Mouse (Mus musculus) embryonic facial prominence, embryonic 10.5 days (tissue): Measurements from ENCODE around the gene Sirt2. TPM values are rescaled to one million over a fixed set of nuclear protein-coding genes. Genes with fewer than 3 reads are reported as not detected.

Experiments
- DNase-seq: peaks from one replicate; pipeline ENCODE4 v3.0.0-alpha.2; 2017; ENCODE audit warnings: low spot score
- H3K27ac ChIP-seq: fragments of 300-500 bp; sonication (generic); replicated peaks from 2 replicates; pipeline ENCODE4 v1.5.1; 2016; ENCODE audit warnings: mild to moderate bottlenecking
- H3K27me3 ChIP-seq: fragments of 300-500 bp; sonication (generic); replicated peaks from 2 replicates; pipeline ENCODE4 v1.6.1; 2016; ENCODE audit warnings: low read depth, mild to moderate bottlenecking; ENCODE audit not compliant: poor library complexity, severe bottlenecking
- H3K36me3 ChIP-seq: fragments of 300-500 bp; sonication (generic); replicated peaks from 2 replicates; pipeline ENCODE4 v1.6.1; 2016; ENCODE audit warnings: mild to moderate bottlenecking, moderate library complexity
- H3K4me1 ChIP-seq: fragments of 300-500 bp; sonication (generic); 2 replicates; pipeline ENCODE4 v1.6.1; 2016
- H3K4me3 ChIP-seq: fragments of 300-500 bp; sonication (generic); 2 replicates; pipeline ENCODE4 v1.5.1; 2016; ENCODE audit warnings: mild to moderate bottlenecking, moderate library complexity
- H3K9me3 ChIP-seq: fragments of 300-500 bp; sonication (generic); 2 replicates; pipeline ENCODE4 v1.6.1; 2016; ENCODE audit warnings: mild to moderate bottlenecking
- WGBS: fragments of 180-500 bp; shearing (Covaris S2); methylation state at CpG from one replicate; pipeline ENCODE4 v1.1.7; 2016; 5-methylcytosine and 5-hydroxymethylcytosine counted together
- polyA plus RNA-seq: library from polyadenylated mRNA; unstranded; fragments of >200 nt; fragmentation: Nextera tagmentation; extraction: Ambion mirVana; gene quantifications from 2 replicates; pipeline ENCODE4 v1.2.1, GENCODE M21; 2016

The Sirt2 gene
- polyA plus RNA-seq, 1 experiment from 2014 or later, result 64.8 TPM

DNA sequence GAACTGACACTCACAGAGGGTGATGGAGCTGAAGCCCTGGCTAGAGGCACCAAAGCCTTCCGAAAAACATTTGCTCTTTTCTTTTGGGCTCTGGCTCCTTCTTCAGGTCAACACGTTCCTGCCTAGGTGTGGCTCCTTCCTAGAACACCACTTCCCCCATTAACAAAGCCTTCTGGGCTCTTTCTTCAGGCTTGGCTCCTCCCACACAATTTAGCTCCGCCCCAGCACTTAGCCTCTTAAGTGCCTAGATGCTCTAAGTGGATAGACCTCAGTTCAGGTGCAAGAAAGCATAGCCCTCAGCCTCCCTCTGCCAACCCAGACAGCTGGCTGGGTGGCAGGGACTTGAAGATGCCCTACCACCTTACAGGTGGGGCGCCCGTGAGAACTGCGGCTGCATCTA lies 30.8 kb upstream of the Sirt2 start:
- peaks cover 18% of the 10 kb centered on the region for H3K27me3 ChIP-seq
- no peak overlapping the region for H3K4me3 ChIP-seq
- H3K9me3 ChIP-seq, result peaks cover 12% of the 10 kb centered on the region
- H3K36me3 ChIP-seq, result peaks cover 65% of the 10 kb centered on the region
- peaks cover 22% of the 10 kb centered on the region for H3K4me1 ChIP-seq
- no peak for DNase-seq
- 80% methylated on average over 6 of the region's 6 CpGs for WGBS
- H3K27ac ChIP-seq, result no peak overlapping the region

DNA sequence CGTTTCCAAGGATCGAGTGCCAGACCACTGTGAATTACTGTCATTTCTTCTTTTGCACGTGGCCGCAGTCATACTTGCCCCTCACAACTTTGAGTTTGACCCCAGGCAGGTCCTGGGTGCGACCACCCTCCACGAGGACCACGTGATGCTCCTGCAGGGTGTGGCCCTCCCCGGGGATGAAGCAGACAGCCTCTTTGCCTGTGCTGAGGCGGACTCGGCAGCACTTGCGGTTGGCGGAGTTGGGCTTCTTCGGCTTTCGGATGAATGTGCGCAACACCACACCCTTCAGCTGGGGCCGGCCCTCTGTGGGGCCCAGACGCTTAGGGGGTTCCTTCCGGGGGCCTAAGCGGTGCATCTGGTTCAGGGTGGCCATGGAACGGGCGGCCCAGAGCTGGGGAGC lies 26.7 kb upstream of the Sirt2 start:
- DNase-seq, result no peak
- no peaks in the 10 kb centered on the region for H3K9me3 ChIP-seq
- 94% methylated on average over 21 of the region's 21 CpGs for WGBS
- peaks cover 65% of the 10 kb centered on the region for H3K36me3 ChIP-seq
- peaks cover 19% of the 10 kb centered on the region for H3K4me1 ChIP-seq
- H3K27me3 ChIP-seq, result no peaks in the 10 kb centered on the region
- H3K27ac ChIP-seq, result no peak overlapping the region
- peak overlapping the region; percentile 16; the same call in 1 of the 2 replicates for H3K4me3 ChIP-seq

DNA sequence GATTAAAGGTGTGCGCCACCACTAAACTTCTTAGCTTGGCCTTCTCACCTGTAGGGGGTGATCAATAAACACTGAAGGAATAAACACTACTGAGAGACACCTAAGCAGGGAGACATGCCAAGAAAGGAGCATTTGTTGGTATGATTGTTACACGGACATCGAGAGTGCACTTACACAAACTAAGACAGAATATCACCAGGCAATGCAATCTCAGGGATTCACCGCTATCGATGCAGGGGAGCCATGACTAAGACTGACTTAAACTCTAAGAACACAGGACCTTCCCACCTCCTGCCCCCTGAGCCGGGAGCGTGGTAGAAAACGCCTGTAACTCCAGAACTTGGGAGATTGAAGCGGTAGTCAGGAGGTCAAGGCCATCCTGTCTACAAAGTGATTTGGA lies 25.6 kb upstream of the Sirt2 start:
- Histone ChIP-seq H3K27ac (peak overlapping the region; percentile 95), H3K27me3 (no peaks in the 10 kb centered on the region), H3K36me3 (peaks cover 63% of the 10 kb centered on the region), H3K4me3 (peak overlapping the region; percentile 74), H3K4me1 (peaks cover 20% of the 10 kb centered on the region), H3K9me3 (no peaks in the 10 kb centered on the region)
- WGBS, result 42% methylated on average over 9 of the region's 9 CpGs
- DNase-seq, result no peak

DNA sequence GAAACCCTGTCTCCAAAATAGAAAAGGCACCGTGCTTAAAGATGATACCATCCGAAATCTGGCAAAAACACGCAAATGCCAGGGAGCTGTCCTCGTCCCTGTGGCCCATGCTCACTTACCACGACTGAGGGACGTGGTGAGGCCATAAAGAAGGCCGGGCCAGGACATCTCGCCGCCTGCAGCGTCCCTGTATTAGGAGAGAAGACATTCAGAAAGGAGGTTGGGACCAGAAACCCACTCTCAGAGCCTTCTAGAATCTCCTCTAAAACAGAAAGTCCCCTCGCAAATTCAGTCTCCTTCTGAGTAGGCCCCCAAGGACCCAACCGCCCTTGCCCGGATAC lies 25.2 kb upstream of the Sirt2 start:
- Histone ChIP-seq H3K4me3 (peak overlapping the region; percentile 74), H3K9me3 (no peaks in the 10 kb centered on the region), H3K4me1 (peaks cover 23% of the 10 kb centered on the region), H3K27ac (peak overlapping the region; percentile 95), H3K27me3 (no peaks in the 10 kb centered on the region), H3K36me3 (peaks cover 63% of the 10 kb centered on the region)
- no peak for DNase-seq
- WGBS, result 2% methylated on average over 13 of the region's 13 CpGs

DNA sequence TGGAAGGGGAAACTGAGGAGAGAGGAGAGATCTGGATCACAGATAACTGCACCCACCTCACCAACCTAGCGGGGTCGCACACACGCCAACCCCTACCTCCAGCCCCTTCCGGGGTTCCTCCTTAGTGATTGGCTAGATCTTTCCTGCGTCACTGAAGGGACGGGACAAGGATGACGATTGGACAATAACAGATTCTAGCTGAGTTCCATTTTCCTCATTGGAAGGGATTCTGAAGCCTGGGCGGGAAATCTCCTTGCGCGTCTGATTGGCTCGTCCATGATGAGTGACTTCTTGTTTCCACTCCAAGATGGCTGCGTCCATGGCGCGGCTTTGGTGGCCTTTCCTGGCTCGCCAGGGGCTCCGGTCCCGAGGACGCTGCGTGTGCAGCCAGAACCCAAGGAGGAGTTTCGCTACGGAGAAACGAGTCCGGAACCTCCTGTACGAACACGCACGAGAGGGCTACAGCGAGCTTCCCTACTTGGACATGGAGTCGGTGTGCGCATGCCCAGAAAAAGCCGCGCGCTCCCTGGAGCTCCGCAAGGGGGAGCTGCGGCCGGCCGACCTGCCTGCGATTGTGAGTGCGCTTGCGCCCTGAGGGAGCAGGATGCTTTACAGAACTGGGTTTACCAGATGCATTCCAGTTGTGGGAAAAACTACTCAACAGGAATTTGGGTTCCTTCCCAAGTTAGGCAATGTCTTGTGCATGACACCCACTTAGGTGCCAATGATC lies 24.7 kb upstream of the Sirt2 start, which contains the start of the genes Mrps12 and Sars2:
Mrps12 (minus strand) TSS at position 112 of the 730 bp plus-strand sequence.
Sars2 (plus strand) TSS at position 284 of the 730 bp plus-strand sequence.
- Histone ChIP-seq H3K27ac (peak within 1 kb of the TSS; percentile 95), H3K36me3 (peaks cover 63% of the 10 kb centered on the region), H3K4me1 (peaks cover 23% of the 10 kb centered on the region), H3K4me3 (peak within 1 kb of the TSS; percentile 74), H3K9me3 (no peaks in the 10 kb centered on the region), H3K27me3 (no peaks in the 10 kb centered on the region)
- DNase-seq, result peak; percentile 94
- WGBS, result under 1% methylated on average over 39 of the region's 39 CpGs

DNA sequence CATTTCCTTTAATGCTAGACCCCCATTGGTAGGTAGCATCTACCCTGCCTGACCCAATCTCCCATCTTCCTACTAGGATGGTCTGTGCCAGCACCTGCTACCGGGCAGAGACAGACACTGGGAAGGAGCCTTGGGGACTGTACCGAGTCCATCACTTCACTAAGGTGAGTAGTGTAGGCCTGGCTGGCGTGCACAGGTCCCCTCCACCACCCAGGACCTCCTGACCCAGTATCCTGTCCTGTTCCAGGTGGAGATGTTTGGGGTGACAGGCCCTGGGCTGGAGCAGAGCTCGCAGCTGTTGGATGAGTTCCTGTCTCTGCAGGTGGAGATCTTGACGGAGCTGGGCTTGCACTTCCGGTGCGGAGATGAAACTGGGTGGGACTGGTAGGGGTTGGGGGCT lies 16.6 kb upstream of the Sirt2 start:
- peaks cover 15% of the 10 kb centered on the region for H3K4me1 ChIP-seq
- no peak for DNase-seq
- 95% methylated on average over 7 of the region's 7 CpGs for WGBS
- H3K27me3 ChIP-seq, result no peaks in the 10 kb centered on the region
- H3K27ac ChIP-seq, result no peak overlapping the region
- no peaks in the 10 kb centered on the region for H3K9me3 ChIP-seq
- H3K36me3 ChIP-seq, result peaks cover 80% of the 10 kb centered on the region
- H3K4me3 ChIP-seq, result no peak overlapping the region

DNA sequence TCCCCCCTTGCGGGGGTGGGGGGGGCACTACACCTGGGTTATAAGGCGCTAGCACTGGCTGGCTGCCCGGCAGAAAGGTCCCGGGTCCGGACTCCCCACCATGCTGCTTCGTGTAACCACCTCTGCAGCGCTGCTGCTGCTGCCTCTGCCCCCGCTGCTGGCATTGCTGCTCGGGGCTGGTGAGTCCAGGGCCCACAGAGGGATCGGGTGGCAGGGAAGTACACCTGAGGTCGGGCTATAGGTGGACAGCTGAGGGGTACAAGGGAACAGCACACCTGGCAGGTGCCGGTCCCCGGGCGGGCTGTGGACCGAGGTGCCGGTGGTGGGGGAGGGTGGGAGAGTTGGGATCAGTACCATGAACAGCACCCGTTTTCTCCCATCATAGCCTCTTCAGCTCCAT lies 10.5 kb upstream of the Sirt2 start, which contains the start of gene Ccer2:
Ccer2 (plus strand) TSS at position 96 of the 400 bp plus-strand sequence.
- no peak for DNase-seq
- H3K27me3 ChIP-seq, result peaks cover 24% of the 10 kb centered on the region
- no peak within 1 kb of the TSS for H3K27ac ChIP-seq
- peak within 1 kb of the TSS; percentile 25; the same call in 1 of the 2 replicates for H3K4me3 ChIP-seq
- peaks cover 65% of the 10 kb centered on the region for H3K36me3 ChIP-seq
- no peaks in the 10 kb centered on the region for H3K9me3 ChIP-seq
- peaks cover 8% of the 10 kb centered on the region for H3K4me1 ChIP-seq
- 3% methylated on average over 17 of the region's 17 CpGs for WGBS

DNA sequence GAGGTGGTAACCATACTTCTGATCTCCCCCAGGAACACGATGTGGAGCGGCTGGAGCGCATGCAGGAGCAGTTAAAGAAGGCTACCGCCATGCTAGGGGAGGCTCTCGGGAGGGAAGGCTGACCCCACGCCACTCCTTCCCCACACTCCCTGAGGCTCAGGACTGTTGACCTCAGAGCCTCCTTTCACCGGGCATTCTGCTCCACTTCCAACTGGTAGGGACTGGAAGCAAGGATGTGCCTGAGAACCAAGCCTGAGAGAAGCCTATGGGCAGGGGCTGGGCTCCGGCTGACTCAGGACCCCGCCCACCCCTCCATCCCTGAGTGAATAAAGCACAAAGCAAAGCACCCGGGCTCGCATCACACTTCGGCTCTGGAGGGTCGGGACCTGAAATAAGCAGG lies 7.9 kb upstream of the Sirt2 start:
- Histone ChIP-seq H3K4me1 (peaks cover 8% of the 10 kb centered on the region), H3K9me3 (no peaks in the 10 kb centered on the region), H3K36me3 (peaks cover 61% of the 10 kb centered on the region), H3K27me3 (peaks cover 24% of the 10 kb centered on the region), H3K4me3 (no peak overlapping the region), H3K27ac (no peak overlapping the region)
- WGBS, result 83% methylated on average over 13 of the region's 13 CpGs
- DNase-seq, result no peak

DNA sequence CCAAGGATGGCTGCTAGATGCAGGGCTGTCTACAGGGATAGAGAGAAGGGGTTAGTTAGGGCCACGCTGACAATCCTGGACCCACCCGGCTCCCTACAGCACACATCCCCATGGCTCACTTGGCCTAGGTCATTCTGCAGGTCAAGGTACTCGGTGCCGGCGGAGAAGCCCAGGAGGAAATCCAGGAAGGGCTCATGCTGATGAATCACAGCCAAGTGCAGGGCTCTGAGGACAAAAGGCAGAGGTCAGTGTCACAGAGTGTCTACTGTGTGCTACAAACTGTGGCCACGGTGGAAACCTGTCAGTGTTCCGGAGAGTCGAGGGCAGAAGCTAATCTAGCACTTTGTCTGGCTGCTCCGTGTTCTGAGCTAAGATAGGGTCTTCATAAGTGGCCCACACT lies 4.6 kb upstream of the Sirt2 start:
- Histone ChIP-seq H3K4me1 (peaks cover 12% of the 10 kb centered on the region), H3K36me3 (peaks cover 53% of the 10 kb centered on the region), H3K4me3 (no peak overlapping the region), H3K27me3 (peaks cover 6% of the 10 kb centered on the region), H3K27ac (no peak overlapping the region), H3K9me3 (no peaks in the 10 kb centered on the region)
- 91% methylated on average over 9 of the region's 9 CpGs for WGBS
- no peak for DNase-seq

DNA sequence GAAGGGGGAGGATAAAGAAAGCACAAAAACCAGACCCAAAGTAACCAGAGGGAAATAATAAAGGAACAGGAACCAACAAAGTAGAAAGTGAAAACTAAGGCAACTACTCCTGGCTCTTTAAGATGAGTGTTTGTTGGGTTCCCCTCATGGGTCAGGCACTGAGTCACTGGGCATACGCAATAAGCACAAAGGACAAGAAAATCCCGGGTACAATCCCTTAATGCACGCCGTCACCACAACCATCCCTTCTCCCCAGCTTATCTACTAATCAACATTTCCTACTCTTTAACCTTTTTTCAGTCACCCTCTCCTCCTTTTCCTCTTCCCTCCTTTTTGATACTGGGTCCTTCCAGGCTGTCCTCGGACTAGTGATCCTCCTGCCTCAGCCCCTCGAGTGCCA lies 1.3 kb upstream of the Sirt2 start:
- DNase-seq, result no peak
- H3K9me3 ChIP-seq, result no peaks in the 10 kb centered on the region
- H3K27me3 ChIP-seq, result no peaks in the 10 kb centered on the region
- peaks cover 28% of the 10 kb centered on the region for H3K36me3 ChIP-seq
- peaks cover 24% of the 10 kb centered on the region for H3K4me1 ChIP-seq
- peak overlapping the region; percentile 81 for H3K4me3 ChIP-seq
- WGBS, result 89% methylated on average over 6 of the region's 6 CpGs
- H3K27ac ChIP-seq, result no peak overlapping the region

DNA sequence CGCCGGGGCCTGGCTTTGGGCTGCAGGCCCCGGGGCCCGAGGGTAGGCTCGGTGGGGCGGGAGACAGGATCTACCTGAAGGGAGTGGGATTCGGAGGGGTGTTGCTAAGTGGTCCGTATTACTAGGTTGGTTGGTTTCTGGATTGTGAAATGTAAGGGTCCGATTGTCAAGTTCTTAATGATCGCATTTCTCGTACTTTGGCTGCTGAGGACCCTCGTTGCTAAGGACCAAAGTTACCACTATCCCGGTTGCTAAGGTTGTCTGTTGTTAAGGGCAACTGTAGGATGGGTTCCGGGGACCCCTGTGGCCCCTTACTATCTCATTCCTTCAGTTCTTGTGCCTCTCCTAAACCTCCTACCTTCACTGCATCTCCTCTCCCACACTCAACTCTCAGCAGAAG lies 375 bp downstream of the Sirt2 start:
- Histone ChIP-seq H3K36me3 (peaks cover 15% of the 10 kb centered on the region), H3K4me3 (peak overlapping the region; percentile 81), H3K27me3 (no peaks in the 10 kb centered on the region), H3K9me3 (no peaks in the 10 kb centered on the region), H3K4me1 (peaks cover 24% of the 10 kb centered on the region), H3K27ac (peak overlapping the region; percentile 83)
- WGBS, result 7% methylated on average over 14 of the region's 14 CpGs
- no peak for DNase-seq

DNA sequence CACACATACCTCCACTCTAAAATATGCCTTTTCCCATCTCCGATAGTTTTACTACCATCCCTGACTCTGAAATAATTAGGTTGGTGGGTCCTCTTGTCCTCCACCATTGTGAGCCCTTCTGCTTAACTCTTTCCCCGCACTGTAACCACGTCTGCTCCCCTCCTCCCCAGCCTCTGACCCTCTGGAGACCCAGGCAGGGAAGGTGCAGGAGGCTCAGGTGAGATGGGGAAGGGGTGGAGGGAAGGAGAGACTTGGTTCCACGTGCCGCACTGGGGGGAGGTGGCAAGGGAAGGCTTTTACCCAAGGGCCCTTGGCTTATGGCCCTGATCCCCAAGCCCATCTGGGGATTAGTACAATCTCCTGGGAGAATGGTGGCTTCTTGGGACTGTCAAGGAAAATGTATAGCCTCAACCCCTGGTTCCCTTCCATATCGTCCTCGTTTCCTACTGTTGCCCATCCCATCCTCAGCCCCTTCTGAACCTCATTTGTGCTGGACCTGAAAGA lies 979 bp downstream of the Sirt2 start, which contains the start of gene Nfkbib:
Nfkbib (minus strand) TSS at position 51 of the 504 bp plus-strand sequence.
- 67% methylated on average over 7 of the region's 7 CpGs for WGBS
- peak within 1 kb of the TSS; percentile 83 for H3K27ac ChIP-seq
- H3K9me3 ChIP-seq, result no peaks in the 10 kb centered on the region
- DNase-seq, result no peak
- peak within 1 kb of the TSS; percentile 81 for H3K4me3 ChIP-seq
- H3K36me3 ChIP-seq, result peaks cover 16% of the 10 kb centered on the region
- H3K27me3 ChIP-seq, result no peaks in the 10 kb centered on the region
- H3K4me1 ChIP-seq, result peaks cover 24% of the 10 kb centered on the region

DNA sequence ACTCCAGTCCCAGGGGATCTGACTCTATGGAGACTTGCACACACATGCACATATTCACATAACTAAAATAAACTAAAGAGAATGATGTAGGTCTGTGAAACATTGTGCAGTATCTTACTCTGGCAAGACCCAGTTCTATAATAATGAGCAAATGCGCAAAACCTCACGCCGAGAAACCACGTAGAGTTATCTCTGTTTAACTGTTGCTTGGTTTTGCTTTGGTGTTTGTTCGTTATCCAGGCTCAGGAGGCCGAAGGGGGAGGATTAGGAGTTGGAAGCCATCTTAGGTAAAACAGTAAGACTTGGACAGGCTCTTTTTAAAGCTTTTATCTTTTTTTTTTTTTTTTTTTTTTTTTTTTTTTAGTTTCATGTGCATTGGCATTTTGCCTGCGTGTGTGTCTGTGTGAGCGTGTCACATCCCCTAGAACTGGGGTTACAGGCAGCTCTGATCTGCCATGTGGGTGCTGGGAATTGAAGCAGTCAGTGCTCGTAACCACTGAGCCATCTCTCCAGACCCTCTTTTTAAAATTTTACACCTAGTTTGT lies 3.0 kb downstream of the Sirt2 start:
- WGBS, result 92% methylated on average over 9 of the region's 9 CpGs
- peaks cover 31% of the 10 kb centered on the region for H3K4me1 ChIP-seq
- DNase-seq, result no peak
- H3K4me3 ChIP-seq, result no peak overlapping the region
- no peak overlapping the region for H3K27ac ChIP-seq
- peaks cover 12% of the 10 kb centered on the region; the same call in 1 of the 2 replicates for H3K36me3 ChIP-seq
- H3K9me3 ChIP-seq, result no peaks in the 10 kb centered on the region
- H3K27me3 ChIP-seq, result no peaks in the 10 kb centered on the region
